Mouse (Mus musculus) kidney, adult 2 months (tissue): ENCODE measurements around the gene Cfb.

Source experiments
- CTCF ChIP-seq: fragments of 200-500 bp; conservative IDR thresholded peaks from 2 replicates; pipeline ENCODE4 v1.5.1; 2011; ENCODE audit warnings: low read depth, mild to moderate bottlenecking, control low read depth, low read length, moderate library complexity, mixed read lengths; ENCODE audit not compliant: insufficient read depth, insufficient read length
- POLR2A ChIP-seq: fragments of 200-500 bp; IDR thresholded peaks from one replicate; pipeline ENCODE4 v1.6.1; 2011; ENCODE audit warnings: low read depth, low read length, control low read depth

- TF ChIP-seq CTCF (no peak), POLR2A (no peak)
These were observed 33.4 kb upstream of the Cfb start for GRCm38 (mm10) chr17:34895724-34896123.
